Mouse (Mus musculus): ENCODE measurements around the gene Ttyh2. TPM values are rescaled to one million over a fixed set of nuclear protein-coding genes. Genes with fewer than 3 reads are reported as not detected.
A peak's percentile ranks its signal among the peaks of the same experiment; 100 is the strongest.

Ttyh2 gene
- polyA plus RNA-seq, 1 experiment = 34.4 TPM

DNA sequence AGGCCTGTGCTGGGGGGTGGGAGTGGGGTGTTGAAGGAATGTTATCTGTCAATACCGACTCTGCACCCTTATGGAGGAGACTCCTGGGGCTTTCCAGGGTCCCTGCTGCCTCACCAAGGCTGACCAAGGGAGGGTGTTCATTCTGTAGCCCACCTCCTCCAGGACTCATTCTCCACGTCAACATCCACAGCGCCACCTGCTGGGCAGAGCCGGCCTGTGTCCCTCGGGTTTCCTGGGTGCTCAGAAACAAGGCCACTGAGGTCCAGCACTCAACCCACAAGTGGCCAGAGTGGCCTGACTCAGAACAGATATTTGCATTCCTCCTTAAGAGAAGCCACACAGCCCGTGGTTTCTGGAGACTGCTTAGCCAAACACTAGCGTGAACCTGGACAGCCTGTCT lies 17.5 kb upstream of the Ttyh2 start:
- Histone ChIP-seq H3K27ac (ENCODE audit: insufficient read depth, low read depth, low read length) (no peak overlapping the region), H3K36me3 (ENCODE audit: control insufficient read depth, insufficient read depth, low read length) (no peaks in the 10 kb centered on the region), H3K4me1 (ENCODE audit: control insufficient read depth, insufficient read depth, low read length) (no peaks in the 10 kb centered on the region), H3K4me3 (ENCODE audit: insufficient read depth, low read depth, low read length) (no peak overlapping the region), H3K27me3 (replicated peaks; ENCODE audit: control insufficient read depth, insufficient read depth, low read length) (no peaks in the 10 kb centered on the region)
- no peak for TF ChIP-seq POLR2A (IDR thresholded peaks at IDR 0.05; ENCODE audit: low read depth, low read length)
- TF ChIP-seq CTCF (conservative IDR thresholded peaks at IDR 0.05; ENCODE audit: insufficient read depth, insufficient read length, low read depth, low read length) = peak; percentile 57
- DNase-seq = peak; percentile 26
- 19% methylated on average over 7 of the region's 7 CpGs for WGBS

DNA sequence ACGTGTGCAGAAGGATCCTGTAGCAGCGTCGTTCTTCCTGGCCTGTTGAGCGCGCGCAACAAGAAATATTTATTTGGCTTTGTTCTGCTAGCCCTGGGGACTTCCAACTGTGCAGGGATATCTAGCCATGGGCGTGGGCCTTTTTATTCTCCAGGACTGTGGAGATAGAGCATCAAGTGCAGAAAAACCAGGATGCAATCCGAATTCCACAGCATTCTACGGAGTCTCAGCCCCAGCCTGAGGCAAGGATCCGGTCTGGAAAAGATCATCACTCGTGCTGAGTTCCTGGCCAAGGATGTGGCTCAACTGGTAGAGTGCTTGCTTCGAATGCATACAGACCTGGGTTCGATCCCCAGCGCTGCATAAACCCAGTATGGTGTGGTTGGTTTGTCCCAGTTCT lies 13.1 kb upstream of the Ttyh2 start:
- Histone ChIP-seq H3K4me1 (ENCODE audit: control insufficient read depth, insufficient read depth, low read length) (no peaks in the 10 kb centered on the region), H3K27ac (ENCODE audit: insufficient read depth, low read depth, low read length) (no peak overlapping the region), H3K4me3 (ENCODE audit: insufficient read depth, low read depth, low read length) (no peak overlapping the region), H3K36me3 (ENCODE audit: control insufficient read depth, insufficient read depth, low read length) (no peaks in the 10 kb centered on the region), H3K27me3 (replicated peaks; ENCODE audit: control insufficient read depth, insufficient read depth, low read length) (no peaks in the 10 kb centered on the region)
- WGBS = 90% methylated on average over 14 of the region's 14 CpGs
- DNase-seq = no peak
- TF ChIP-seq POLR2A (IDR thresholded peaks at IDR 0.05; ENCODE audit: low read depth, low read length) (no peak), CTCF (conservative IDR thresholded peaks at IDR 0.05; ENCODE audit: insufficient read depth, insufficient read length, low read depth, low read length) (no peak)

DNA sequence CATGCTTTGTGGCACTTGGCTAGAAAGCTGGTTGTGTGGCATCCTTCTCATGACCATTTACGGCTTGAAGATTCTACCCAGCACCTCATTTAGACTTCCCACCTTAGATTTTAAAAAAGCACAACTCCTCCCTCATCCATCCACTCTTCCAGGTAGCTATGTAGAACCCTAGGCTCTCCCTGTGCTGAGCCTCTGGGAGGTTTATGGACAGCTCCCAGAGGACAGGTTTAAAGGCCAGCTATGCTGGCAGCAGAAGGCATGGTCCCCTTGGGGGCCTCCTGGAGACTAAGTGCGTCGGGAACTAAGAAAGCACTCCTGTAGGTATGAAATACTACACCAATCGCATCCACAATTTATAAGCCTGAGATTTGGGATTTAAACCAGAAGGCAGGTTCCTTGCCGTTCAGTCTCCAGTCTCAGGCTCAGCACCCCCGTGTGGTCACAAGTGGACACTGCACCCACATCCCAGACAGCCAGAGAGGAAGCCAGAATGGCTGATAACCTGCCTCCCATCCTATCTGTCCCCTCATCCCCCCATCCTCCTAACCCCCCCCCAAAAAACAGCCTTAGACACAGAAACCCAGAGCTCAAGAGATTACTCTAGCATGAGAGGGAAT lies 12.4 kb upstream of the Ttyh2 start:
- no peak for TF ChIP-seq POLR2A (IDR thresholded peaks at IDR 0.05; ENCODE audit: low read depth, low read length)
- TF ChIP-seq CTCF (conservative IDR thresholded peaks at IDR 0.05; ENCODE audit: insufficient read depth, insufficient read length, low read depth, low read length) = peak; percentile 70
- no peaks in the 10 kb centered on the region for H3K4me1 ChIP-seq (ENCODE audit: control insufficient read depth, insufficient read depth, low read length)
- no peak overlapping the region for H3K27ac ChIP-seq (ENCODE audit: insufficient read depth, low read depth, low read length)
- DNase-seq = peak; percentile 51
- H3K27me3 ChIP-seq (replicated peaks; ENCODE audit: control insufficient read depth, insufficient read depth, low read length) = no peaks in the 10 kb centered on the region
- H3K4me3 ChIP-seq (ENCODE audit: insufficient read depth, low read depth, low read length) = no peak overlapping the region
- 32% methylated on average over 6 of the region's 6 CpGs for WGBS
- H3K36me3 ChIP-seq (ENCODE audit: control insufficient read depth, insufficient read depth, low read length) = no peaks in the 10 kb centered on the region

DNA sequence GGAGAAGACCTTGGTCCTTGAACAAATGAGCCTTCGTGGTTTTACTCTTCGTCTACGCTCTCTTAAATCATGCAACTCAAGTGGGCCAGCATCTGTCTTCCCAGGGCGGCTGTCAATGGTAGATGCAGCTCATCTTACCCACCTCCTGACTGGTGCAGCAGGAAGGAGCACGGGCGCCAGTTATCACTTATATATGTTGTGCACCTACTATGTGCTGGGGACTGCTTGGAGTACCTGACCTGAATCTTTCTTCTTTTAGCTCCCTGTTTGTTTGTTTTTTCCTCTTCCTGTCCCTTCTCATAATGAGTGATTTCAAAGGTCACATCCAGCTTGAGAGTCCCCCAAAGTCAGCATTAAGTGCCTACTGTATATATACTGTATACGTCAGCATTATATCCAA lies 11.1 kb upstream of the Ttyh2 start:
- Histone ChIP-seq H3K4me1 (ENCODE audit: control insufficient read depth, insufficient read depth, low read length) (no peaks in the 10 kb centered on the region), H3K27me3 (replicated peaks; ENCODE audit: control insufficient read depth, insufficient read depth, low read length) (no peaks in the 10 kb centered on the region), H3K4me3 (ENCODE audit: insufficient read depth, low read depth, low read length) (no peak overlapping the region), H3K36me3 (ENCODE audit: control insufficient read depth, insufficient read depth, low read length) (no peaks in the 10 kb centered on the region), H3K27ac (ENCODE audit: insufficient read depth, low read depth, low read length) (no peak overlapping the region)
- DNase-seq = no peak
- WGBS = 50% methylated on average over 7 of the region's 7 CpGs
- TF ChIP-seq POLR2A (IDR thresholded peaks at IDR 0.05; ENCODE audit: low read depth, low read length) = no peak
- TF ChIP-seq CTCF (conservative IDR thresholded peaks at IDR 0.05; ENCODE audit: insufficient read depth, insufficient read length, low read depth, low read length) = no peak

DNA sequence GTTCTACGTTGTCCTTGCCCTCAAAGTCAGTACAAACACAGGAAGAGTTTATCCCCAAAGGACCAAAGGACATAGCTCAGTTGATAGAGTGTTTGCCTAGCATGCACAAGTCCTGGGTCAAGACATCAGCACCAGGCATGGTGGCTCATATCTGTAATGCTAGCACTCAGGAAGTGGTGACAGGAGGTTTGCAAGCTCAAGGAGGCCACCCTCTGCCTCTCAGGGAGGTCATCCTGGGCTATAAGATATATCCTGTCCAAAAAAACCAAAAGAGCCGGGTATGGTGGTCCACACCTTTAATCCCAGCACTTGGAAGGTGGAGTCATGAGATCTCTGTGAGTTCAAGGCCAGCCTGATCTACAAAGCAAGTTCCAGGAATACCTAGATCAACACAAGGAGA lies 9.8 kb upstream of the Ttyh2 start:
- no peak overlapping the region for H3K27ac ChIP-seq (ENCODE audit: insufficient read depth, low read depth, low read length)
- TF ChIP-seq CTCF (conservative IDR thresholded peaks at IDR 0.05; ENCODE audit: insufficient read depth, insufficient read length, low read depth, low read length) (no peak), POLR2A (IDR thresholded peaks at IDR 0.05; ENCODE audit: low read depth, low read length) (no peak)
- no peaks in the 10 kb centered on the region for H3K27me3 ChIP-seq (replicated peaks; ENCODE audit: control insufficient read depth, insufficient read depth, low read length)
- no peak for DNase-seq
- H3K4me3 ChIP-seq (ENCODE audit: insufficient read depth, low read depth, low read length) = no peak overlapping the region
- peaks cover 5% of the 10 kb centered on the region for H3K4me1 ChIP-seq (ENCODE audit: control insufficient read depth, insufficient read depth, low read length)
- 59% methylated on average over 2 of the region's 2 CpGs for WGBS
- no peaks in the 10 kb centered on the region for H3K36me3 ChIP-seq (ENCODE audit: control insufficient read depth, insufficient read depth, low read length)

DNA sequence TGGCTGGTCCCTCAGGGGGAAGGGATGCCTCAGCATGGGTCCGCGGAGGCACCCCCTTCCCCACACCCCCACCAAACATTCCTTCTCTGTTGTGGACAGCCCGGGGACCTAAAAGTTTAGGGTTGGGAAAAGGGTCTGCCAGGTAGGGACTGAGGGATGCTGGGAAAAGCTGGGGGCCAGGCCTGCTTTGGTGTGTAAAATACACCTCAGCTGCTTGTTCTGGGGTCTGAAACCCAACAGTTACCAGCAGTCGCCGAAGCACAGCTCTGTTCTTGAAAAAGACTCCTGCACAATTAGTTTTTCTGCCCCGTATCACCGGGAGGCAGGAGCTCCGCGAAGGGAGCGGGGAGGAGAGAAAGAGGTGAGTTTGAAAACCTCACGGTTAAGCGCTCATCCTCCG lies 8.4 kb upstream of the Ttyh2 start:
- no peaks in the 10 kb centered on the region for H3K27me3 ChIP-seq (replicated peaks; ENCODE audit: control insufficient read depth, insufficient read depth, low read length)
- H3K27ac ChIP-seq (ENCODE audit: insufficient read depth, low read depth, low read length) = no peak overlapping the region
- H3K4me3 ChIP-seq (ENCODE audit: insufficient read depth, low read depth, low read length) = no peak overlapping the region
- H3K4me1 ChIP-seq (ENCODE audit: control insufficient read depth, insufficient read depth, low read length) = peaks cover 12% of the 10 kb centered on the region
- 16% methylated on average over 13 of the region's 13 CpGs for WGBS
- no peak for DNase-seq
- TF ChIP-seq POLR2A (IDR thresholded peaks at IDR 0.05; ENCODE audit: low read depth, low read length) (no peak), CTCF (conservative IDR thresholded peaks at IDR 0.05; ENCODE audit: insufficient read depth, insufficient read length, low read depth, low read length) (no peak)
- no peaks in the 10 kb centered on the region for H3K36me3 ChIP-seq (ENCODE audit: control insufficient read depth, insufficient read depth, low read length)

DNA sequence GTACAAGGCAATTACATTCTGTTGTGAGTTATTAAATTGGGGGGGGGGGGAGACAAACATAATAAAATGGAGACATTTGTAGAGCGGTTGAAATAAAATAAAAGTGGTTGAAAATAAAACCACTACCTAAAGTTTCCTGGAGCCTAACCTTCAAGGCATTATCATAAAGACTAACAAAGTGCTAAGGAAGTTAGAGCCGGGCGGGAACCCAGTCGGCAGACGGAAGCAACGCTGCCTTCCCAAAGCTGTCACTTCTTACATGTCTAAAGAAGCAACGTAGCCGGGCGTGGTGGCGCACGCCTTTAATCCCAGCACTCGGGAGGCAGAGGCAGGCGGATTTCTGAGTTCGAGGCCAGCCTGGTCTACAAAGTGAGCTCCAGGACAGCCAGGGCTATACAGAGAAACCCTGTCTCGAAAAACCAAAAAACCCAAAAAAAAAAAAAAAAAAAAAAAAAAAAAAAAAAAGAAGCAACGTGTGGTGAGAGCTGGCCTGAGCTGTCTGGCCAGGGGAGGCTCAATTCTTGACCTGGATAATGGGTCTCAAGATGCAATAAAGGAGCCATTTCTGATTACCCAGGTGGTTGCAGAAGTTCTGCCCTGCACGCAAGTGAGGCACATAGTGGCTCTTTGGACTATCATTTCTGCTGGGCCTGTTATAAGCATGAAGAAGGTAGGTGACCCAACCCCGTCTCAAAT lies 7.8 kb upstream of the Ttyh2 start:
- H3K36me3 ChIP-seq (ENCODE audit: control insufficient read depth, insufficient read depth, low read length) = peaks cover under 1% of the 10 kb centered on the region; the same call in 1 of the 2 replicates
- H3K27me3 ChIP-seq (replicated peaks; ENCODE audit: control insufficient read depth, insufficient read depth, low read length) = no peaks in the 10 kb centered on the region
- no peak for DNase-seq
- H3K27ac ChIP-seq (ENCODE audit: insufficient read depth, low read depth, low read length) = no peak overlapping the region
- TF ChIP-seq CTCF (conservative IDR thresholded peaks at IDR 0.05; ENCODE audit: insufficient read depth, insufficient read length, low read depth, low read length) (no peak), POLR2A (IDR thresholded peaks at IDR 0.05; ENCODE audit: low read depth, low read length) (no peak)
- 46% methylated on average over 17 of the region's 18 CpGs for WGBS
- H3K4me1 ChIP-seq (ENCODE audit: control insufficient read depth, insufficient read depth, low read length) = peaks cover 12% of the 10 kb centered on the region
- H3K4me3 ChIP-seq (ENCODE audit: insufficient read depth, low read depth, low read length) = no peak overlapping the region

All from kidney, adult 2 months (tissue).